18 mouse cellular contexts compared by ENCODE assay signal in the genomic region with DNA sequence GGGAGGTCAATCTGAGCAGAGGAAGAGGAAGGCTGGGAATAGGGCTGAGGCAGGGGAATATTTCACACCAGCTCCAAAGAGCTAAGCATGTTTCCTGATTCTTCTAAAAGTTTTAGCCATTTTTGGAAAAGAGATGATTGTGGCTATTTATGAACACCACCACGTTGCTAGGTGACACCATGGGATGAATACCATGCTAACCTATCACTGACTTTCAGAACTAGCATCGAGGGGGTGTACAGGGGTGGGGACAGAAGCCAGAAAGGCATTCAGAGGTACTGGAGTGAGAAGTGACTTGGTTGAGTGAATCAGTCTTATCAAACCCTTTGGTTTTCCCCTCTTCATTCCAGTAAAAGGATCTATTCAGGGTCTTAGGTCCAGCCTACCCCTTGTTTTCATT.
"Had no signal": no experiment of that assay in that cellular context is flagged by ENCODE, and none has a peak within 500 bp of the region (broad histone marks: within the 10 kb centered on the region; RNA-seq: fewer than 3 reads in every experiment).

No protein-coding gene starts in this region.

- H3K27me3 ChIP-seq: liver, embryonic 13.5 days; midbrain, embryonic 13.5 days; neural tube, embryonic 13.5 days; stomach, embryonic 15.5 days had no signal

- H3K9ac ChIP-seq: liver, embryonic 13.5 days; midbrain, embryonic 13.5 days; neural tube, embryonic 13.5 days; stomach, embryonic 15.5 days had no signal

- DNase-seq: kidney, adult 11 months; kidney, adult 8-10 months; kidney, postnatal 4 days; liver, embryonic 13.5 days; lung, adult 2 months; lung, postnatal 14 days; lung, postnatal 4 days; retina, postnatal 1 day; spleen, adult 18-20 months; thymus, postnatal 36 days had no signal

- H3K36me3 ChIP-seq: liver, embryonic 13.5 days; midbrain, embryonic 10.5 days; midbrain, embryonic 13.5 days; neural tube, embryonic 13.5 days; stomach, embryonic 15.5 days had no signal

- H3K27ac ChIP-seq: kidney, postnatal 0 days; left cerebral cortex, adult 2 months; liver, embryonic 13.5 days; midbrain, embryonic 13.5 days; neural tube, embryonic 13.5 days; stomach, embryonic 15.5 days had no signal

- H3K4me3 ChIP-seq: left cerebral cortex, adult 2 months; liver, embryonic 13.5 days; midbrain, embryonic 10.5 days; midbrain, embryonic 13.5 days; myocyte; neural tube, embryonic 13.5 days; stomach, embryonic 15.5 days had no signal

- ATAC-seq: midbrain, embryonic 13.5 days; midbrain, embryonic 16.5 days had no signal

- H3K9me3 ChIP-seq: liver, embryonic 13.5 days; midbrain, embryonic 10.5 days; midbrain, embryonic 13.5 days; neural tube, embryonic 13.5 days; stomach, embryonic 15.5 days had no signal

- H3K4me2 ChIP-seq: liver, embryonic 13.5 days; midbrain, embryonic 13.5 days; neural tube, embryonic 13.5 days; stomach, embryonic 15.5 days had no signal

- H3K4me1 ChIP-seq: liver, embryonic 13.5 days; stomach, embryonic 15.5 days had no signal
